Mouse (Mus musculus): ENCODE data around the gene Tpst2.

- TF ChIP-seq EP300 (IDR thresholded peaks at IDR 0.05; ENCODE audit: insufficient read depth, low read depth, low read length) (no peak), CTCF (IDR thresholded peaks at IDR 0.05) (no peak), POLR2A (IDR thresholded peaks at IDR 0.05; ENCODE audit: insufficient read depth, low read depth, low read length) (no peak)
Observed at GRCm38 (mm10) chr5:112277906-112278470, 1.5 kb downstream of the Tpst2 start.
